Mouse (Mus musculus): ENCODE measurements at regions not wholly inside any gene's neighbourhood (a gene's known extent, or its start where the extent isn't known, plus 50 kb on each side); places are given as distances from the start of the nearest gene placed in this dataset.

DNA sequence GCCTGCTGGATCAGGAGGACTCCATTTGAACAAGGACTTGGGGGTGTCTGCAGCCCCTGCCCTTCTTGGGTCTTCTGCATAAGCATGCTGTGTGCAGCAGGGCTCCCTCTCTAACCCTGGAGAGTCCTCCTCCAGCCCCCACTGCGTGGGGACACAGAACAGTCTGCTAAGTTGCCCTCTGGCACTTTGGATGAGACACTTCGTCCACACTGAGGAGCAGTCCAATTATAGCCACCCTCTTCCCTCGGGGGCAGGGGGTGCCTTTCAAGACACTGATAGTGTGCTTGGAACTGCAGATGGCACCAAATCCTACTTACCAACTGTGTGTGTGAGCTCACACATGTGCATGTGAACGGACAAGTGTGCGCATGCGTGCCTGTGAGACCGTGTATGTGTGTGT, 65.9 kb upstream of the Slc45a1 start:
- TF ChIP-seq CTCF (conservative IDR thresholded peaks at IDR 0.05; ENCODE audit: insufficient read depth, insufficient read length, low read depth, low read length) (no peak), POLR2A (IDR thresholded peaks at IDR 0.05; ENCODE audit: low read depth, low read length) (peak; percentile 50)

All from kidney, adult 2 months (tissue).